Mouse (Mus musculus) brown adipose tissue, adult 24 weeks (tissue): Measurements from ENCODE around the gene G0s2. TPM values are rescaled to one million over a fixed set of nuclear protein-coding genes. Genes with fewer than 3 reads are reported as not detected.
"Not testable (repeated sequence)": the region's sequence is repeated elsewhere in the genome, so short reads cannot be mapped to it uniquely, and the experiment has no call there.

Source experiments
- H3K27ac ChIP-seq: fragments of 200-500 bp; replicated peaks from 2 replicates; pipeline ENCODE4 v1.5.1; 2012; ENCODE audit warnings: low read depth, mild to moderate bottlenecking, low read length
- H3K4me1 ChIP-seq: fragments of 200-500 bp; 2 replicates; pipeline ENCODE4 v1.6.1; 2012; ENCODE audit warnings: low read length, mixed read lengths; ENCODE audit not compliant: control insufficient read depth, insufficient read depth, insufficient read length
- H3K4me3 ChIP-seq: fragments of 200-500 bp; 2 replicates; pipeline ENCODE4 v1.5.1; 2012; ENCODE audit warnings: low read depth, mild to moderate bottlenecking, low read length, moderate library complexity; ENCODE audit not compliant: insufficient read depth
- polyA plus RNA-seq: library from polyadenylated mRNA; stranded (reverse); fragments of >200 nt; gene quantifications from 2 replicates; pipeline ENCODE4 v1.2.4, GENCODE M21; 2012; ENCODE audit not compliant: missing spikeins, insufficient read depth, insufficient read length

The G0s2 gene
- polyA plus RNA-seq, 1 experiment = 473 TPM

GRCm38 (mm10) chr1:193272137-193272915, 691 bp downstream of the G0s2 start:
- Histone ChIP-seq H3K27ac (peak overlapping the region; percentile 96), H3K4me3 (peak overlapping the region; percentile 68), H3K4me1 (peaks cover 5% of the 10 kb centered on the region; the same call in 1 of the 2 replicates)

GRCm38 (mm10) chr1:193270965-193271763, 1.9 kb downstream of the G0s2 start:
- Histone ChIP-seq H3K27ac (peak overlapping the region; percentile 96), H3K4me3 (peak overlapping the region; percentile 68), H3K4me1 (peaks cover 5% of the 10 kb centered on the region; the same call in 1 of the 2 replicates)

- H3K4me1 ChIP-seq = peaks cover 13% of the 10 kb centered on the region
- no peak overlapping the region for H3K4me3 ChIP-seq
- H3K27ac ChIP-seq = no peak overlapping the region
Observed at GRCm38 (mm10) chr1:193265734-193266133, 7.3 kb downstream of the G0s2 start.

- Histone ChIP-seq H3K27ac (peak within 1 kb of the TSS; percentile 90), H3K4me3 (no peak within 1 kb of the TSS), H3K4me1 (peaks cover 15% of the 10 kb centered on the region)
Observed at GRCm38 (mm10) chr1:193263955-193264598, 8.9 kb downstream of the G0s2 start, which contains the start of gene Hsd11b1. TSS of gene Hsd11b1 (minus strand) at chr1:193264075.

GRCm38 (mm10) chr1:193263026-193263907, 9.8 kb downstream of the G0s2 start:
- peak overlapping the region; percentile 90 for H3K27ac ChIP-seq
- H3K4me1 ChIP-seq = peaks cover 15% of the 10 kb centered on the region
- H3K4me3 ChIP-seq = no peak overlapping the region

- Histone ChIP-seq H3K4me3 (no peak overlapping the region), H3K27ac (peak overlapping the region; percentile 90), H3K4me1 (peaks cover 15% of the 10 kb centered on the region)
Observed at GRCm38 (mm10) chr1:193261897-193262548, 11.0 kb downstream of the G0s2 start.

GRCm38 (mm10) chr1:193259559-193259958, 13.5 kb downstream of the G0s2 start:
- Histone ChIP-seq H3K27ac (0 out of 2 replicates have a peak overlapping the region, but pooled peaks have one; percentile 4), H3K4me3 (no peak overlapping the region), H3K4me1 (peaks cover 19% of the 10 kb centered on the region)

GRCm38 (mm10) chr1:193256621-193257098, 16.4 kb downstream of the G0s2 start:
- Histone ChIP-seq H3K4me3 (no peak overlapping the region), H3K27ac (peak overlapping the region; percentile 54), H3K4me1 (peaks cover 11% of the 10 kb centered on the region)

GRCm38 (mm10) chr1:193256289-193256577, 16.8 kb downstream of the G0s2 start:
- Histone ChIP-seq H3K27ac (peak overlapping the region; percentile 54; the same call in 1 of the 2 replicates), H3K4me3 (no peak overlapping the region), H3K4me1 (peaks cover 10% of the 10 kb centered on the region)

- Histone ChIP-seq H3K27ac (no peak overlapping the region), H3K4me3 (no peak overlapping the region), H3K4me1 (peaks cover 8% of the 10 kb centered on the region; the same call in 1 of the 2 replicates)
Observed at GRCm38 (mm10) chr1:193255488-193256288, 17.3 kb downstream of the G0s2 start.

GRCm38 (mm10) chr1:193255032-193255431, 18.0 kb downstream of the G0s2 start:
- Histone ChIP-seq H3K4me1 (peaks cover 7% of the 10 kb centered on the region; the same call in 1 of the 2 replicates), H3K27ac (no peak overlapping the region; the same call in 1 of the 2 replicates), H3K4me3 (no peak overlapping the region)

- H3K4me1 ChIP-seq, H3K27ac ChIP-seq, H3K4me3 ChIP-seq: not testable (repeated sequence)
Observed at GRCm38 (mm10) chr1:193253895-193254294, 19.1 kb downstream of the G0s2 start.

GRCm38 (mm10) chr1:193252616-193253015, 20.4 kb downstream of the G0s2 start:
- Histone ChIP-seq H3K4me3 (no peak overlapping the region), H3K27ac (peak overlapping the region; percentile 38), H3K4me1 (peaks cover 7% of the 10 kb centered on the region; the same call in 1 of the 2 replicates)
